Mouse (Mus musculus) neutrophil, adult 5-6 weeks (primary cell): Measurements from ENCODE around the gene Tmem59. TPM values are rescaled to one million over a fixed set of nuclear protein-coding genes. Genes with fewer than 3 reads are reported as not detected.

Experiments used
- ATAC-seq: fragments of 151-379, 151-347 bp; 2 replicates; pipeline ENCODE4 v1.8.0; 2017; ENCODE audit warnings: mild to moderate bottlenecking, moderate TSS enrichment; ENCODE audit not compliant: insufficient number of reproducible peaks, poor library complexity, low FRiP score, severe bottlenecking; ENCODE audit errors: extremely low read depth
- total RNA-seq: library from RNA; stranded (forward); fragments of 200-1000 nt; gene quantifications from 2 replicates; pipeline ENCODE4 v1.2.3, GENCODE M21; 2017

Gene Tmem59
- total RNA-seq = 202 and 210 TPM in 2 replicates

DNA sequence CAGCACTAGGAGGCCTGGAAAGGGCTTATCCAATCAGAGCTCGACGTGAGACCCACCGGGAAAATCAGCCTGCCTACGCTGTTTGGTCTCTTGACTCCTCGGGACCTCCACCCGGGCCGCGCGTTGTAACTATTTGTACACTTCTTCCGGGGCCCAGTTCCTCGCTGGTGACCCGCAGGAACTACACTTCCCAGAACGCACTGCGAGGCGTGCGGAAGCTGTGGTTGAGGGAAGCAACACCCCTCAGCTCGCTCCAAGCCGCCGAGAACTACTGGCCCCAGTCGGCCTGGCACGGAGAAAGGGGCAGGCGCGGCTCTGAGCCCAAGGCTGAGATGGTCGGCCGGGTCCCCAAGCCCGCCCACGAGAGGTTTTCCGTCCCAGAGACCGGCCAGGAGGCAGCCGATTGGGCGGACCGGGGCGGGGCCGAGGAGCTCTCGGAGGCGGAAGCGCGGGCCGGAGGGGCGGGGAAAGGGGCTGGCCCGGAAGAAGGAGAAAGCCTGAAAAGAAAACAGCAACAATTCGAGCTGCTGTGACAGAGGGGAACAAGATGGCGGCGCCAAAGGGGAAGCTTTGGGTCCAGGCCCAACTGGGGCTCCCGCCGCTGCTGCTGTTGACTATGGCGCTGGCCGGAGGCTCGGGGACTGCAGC lies at the start of gene Tmem59:
Gene Tmem59, plus strand, starts transcription at position 218 of the 648 bp plus-strand sequence.
- ATAC-seq = peak; percentile 84

- ATAC-seq = no peak
Measured at GRCm38 (mm10) chr4:107129373-107129772, 48.8 kb upstream of the Tmem59 start.

DNA sequence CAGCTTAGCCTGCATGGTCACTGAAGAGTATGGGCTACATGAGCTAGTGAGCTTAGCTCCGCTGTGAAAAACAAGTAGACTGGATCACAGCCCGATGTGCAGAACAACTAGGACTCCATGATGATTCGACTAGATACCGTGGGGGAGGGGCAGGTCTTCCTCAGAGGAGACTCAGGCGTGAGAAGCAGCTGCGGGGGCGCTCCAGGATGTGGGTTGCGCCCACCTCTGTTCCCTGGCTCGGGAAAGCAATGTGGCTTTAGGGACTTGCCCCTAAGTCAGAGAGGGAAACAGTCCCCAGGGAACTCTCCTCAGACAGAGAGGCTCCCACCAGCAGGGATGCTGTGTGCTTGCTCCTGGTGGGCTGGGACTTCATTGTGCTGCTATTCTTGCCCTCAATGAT lies 47.7 kb upstream of the Tmem59 start:
- ATAC-seq = no peak

DNA sequence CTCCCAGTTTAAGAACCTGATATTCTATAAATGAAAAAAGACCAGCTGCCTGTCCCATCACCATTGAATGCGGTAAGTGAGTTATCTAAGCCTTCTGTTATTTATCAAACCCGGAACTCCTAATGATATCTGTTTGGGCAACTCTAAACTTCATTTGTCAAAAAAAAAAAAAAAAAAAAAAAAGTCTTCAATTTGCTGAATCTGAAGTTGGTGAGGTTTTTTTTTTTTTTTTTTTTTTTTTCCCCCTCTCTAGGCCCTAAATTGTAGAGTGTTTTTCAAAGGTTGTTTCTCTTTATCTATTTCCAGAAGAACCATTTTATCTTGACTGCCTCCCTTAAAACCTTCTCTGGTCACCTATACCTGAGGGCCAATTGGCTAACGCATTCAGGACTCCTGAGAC lies 43.3 kb upstream of the Tmem59 start:
- no peak for ATAC-seq

- ATAC-seq = no peak
Measured at GRCm38 (mm10) chr4:107135663-107136062, 42.5 kb upstream of the Tmem59 start.

DNA sequence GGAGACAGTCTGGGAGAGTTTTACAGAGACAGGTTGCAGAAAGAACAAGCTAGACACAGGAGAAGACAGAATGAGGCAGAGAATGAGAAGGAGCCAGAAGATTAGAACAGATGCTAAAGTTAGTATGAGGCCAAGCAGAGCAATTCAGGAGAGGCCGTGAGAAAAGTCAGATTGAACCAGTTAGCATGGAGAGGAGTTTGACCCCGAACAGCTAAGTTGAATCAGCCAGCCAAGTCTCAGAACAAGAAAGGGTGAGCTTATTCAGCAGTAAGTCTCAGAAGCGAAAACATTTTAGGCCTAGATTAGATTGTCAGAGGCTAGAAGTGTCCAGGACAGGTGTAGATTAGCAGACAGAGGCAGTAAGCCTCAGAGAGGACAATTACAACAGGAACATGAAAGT lies 41.7 kb upstream of the Tmem59 start:
- no peak for ATAC-seq

DNA sequence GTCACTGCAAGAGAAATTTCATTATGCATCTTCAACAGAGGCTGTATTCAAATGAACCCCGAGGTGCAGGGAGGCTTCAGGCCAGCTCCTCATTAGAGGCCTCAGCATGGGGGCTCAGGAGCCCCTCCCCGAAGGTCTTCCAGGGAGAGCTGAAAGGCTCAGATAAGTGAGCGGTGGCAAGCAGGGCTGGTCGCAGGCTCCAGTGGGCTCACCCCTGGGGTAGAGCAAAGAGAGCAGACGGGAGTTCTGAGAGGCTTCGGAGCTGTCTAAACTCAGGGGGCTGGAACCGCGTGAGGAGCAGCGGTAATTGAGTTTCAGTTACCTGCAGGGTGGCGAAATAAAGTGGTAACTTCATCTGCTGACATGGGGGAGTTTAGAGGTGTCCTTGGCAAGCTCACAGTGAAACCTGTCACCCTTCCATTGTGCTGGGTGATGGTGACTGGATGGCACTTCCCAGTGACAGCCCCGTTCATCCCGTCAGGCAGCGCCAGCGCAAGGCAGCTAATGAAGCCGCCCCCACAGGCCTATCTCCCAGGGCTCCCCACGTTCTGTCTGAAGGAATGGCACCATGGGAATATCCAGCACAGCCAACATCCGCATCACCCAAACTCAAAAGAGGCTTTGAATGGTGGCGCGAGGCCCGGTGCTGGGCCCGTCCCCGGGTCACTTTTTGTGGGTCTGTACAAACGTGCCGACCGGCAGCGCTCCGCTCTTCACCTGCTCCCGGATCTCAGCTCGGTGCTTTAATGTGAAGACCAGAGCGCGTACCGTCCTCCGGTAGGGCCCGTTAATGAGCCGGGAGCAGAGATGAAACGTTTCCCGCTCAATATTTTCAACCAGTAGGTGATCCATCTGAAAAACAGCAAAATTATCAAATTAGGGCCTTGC lies 39.0 kb upstream of the Tmem59 start:
- ATAC-seq = no peak

DNA sequence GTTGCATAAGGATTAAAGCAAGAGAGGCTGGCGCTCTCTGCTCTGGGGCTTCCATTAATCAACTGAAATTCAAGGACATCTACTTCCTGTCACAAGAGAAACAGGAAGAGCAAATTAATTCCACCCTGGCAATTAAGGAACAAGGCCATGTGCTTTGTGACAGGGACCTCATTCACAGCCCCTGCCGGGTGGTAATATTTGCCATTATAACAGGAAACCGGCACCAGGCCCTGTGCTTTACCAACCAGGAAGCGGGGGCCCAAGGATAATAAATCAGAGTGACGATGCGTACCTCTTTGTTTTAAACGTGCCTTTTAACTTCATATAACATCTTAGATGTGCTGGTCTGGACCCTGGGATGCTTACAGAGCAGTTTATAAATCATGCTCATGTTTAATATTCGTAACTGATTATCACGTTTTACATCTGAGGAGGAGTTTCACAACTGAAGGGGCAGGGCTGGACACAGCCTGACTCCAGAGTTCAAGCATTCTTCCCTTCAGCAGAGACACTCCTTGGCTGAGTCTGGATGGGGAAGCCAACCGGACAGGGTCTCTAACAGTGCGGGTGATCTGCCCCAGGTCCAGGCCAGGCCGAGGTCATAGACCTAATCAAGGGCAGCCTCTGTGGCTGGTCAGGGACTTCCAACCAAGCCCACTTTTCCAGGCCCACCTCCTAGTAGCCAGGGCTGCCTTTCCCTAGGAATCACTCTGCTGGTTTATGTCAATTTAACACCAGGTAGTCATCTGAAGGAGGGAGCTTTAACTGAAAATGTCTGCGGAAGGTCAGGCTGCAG lies 38.2 kb upstream of the Tmem59 start:
- ATAC-seq = no peak

- ATAC-seq = no peak
Measured at GRCm38 (mm10) chr4:107143511-107143910, 34.7 kb upstream of the Tmem59 start.

GRCm38 (mm10) chr4:107150991-107151390 lies 27.2 kb upstream of the Tmem59 start:
- ATAC-seq = no peak

DNA sequence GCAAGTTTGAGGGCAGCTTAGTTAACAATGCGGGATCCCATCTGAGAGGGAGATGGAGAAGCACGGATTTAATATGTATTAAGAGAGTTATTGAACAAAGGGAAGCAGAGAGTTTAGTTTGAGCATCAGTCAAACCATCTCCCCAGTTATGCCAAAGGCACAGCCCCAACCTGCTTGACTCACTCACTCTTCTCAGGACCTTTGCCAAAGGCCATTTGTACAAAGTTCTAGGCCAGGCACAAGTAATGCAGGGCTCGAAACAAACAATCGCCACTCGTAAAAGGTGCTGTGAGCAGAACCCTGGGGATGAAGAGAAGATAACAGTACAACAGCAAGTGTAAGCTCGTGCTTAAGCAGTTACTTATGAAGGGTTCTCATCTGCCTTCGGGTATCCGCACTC lies 25.6 kb upstream of the Tmem59 start:
- no peak for ATAC-seq

DNA sequence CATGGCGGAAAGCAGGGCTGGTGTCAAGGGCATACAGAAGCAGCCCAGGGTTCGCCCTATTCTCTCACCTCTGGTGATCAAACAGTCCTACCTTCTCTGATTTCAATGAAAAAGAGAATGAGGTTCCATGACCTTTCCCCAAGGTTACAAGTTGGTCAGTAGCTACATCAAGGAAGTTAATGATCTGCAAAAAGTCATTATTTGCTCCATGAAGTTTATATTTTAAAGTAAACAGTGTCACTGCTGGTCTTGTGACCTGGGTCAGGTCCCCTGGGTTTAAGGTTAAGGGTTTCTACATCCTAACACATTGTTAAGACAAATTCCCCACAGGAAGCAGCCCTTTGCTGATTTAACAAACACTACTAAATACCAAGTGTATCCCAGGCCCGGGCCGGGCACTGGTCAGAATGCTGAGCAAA lies 21.2 kb upstream of the Tmem59 start:
- ATAC-seq = no peak

GRCm38 (mm10) chr4:107159166-107159773 lies 18.9 kb upstream of the Tmem59 start:
- no peak for ATAC-seq

- ATAC-seq = no peak
Measured at GRCm38 (mm10) chr4:107160181-107160580, 18.0 kb upstream of the Tmem59 start.

GRCm38 (mm10) chr4:107163341-107163740 lies 14.9 kb upstream of the Tmem59 start:
- no peak for ATAC-seq

DNA sequence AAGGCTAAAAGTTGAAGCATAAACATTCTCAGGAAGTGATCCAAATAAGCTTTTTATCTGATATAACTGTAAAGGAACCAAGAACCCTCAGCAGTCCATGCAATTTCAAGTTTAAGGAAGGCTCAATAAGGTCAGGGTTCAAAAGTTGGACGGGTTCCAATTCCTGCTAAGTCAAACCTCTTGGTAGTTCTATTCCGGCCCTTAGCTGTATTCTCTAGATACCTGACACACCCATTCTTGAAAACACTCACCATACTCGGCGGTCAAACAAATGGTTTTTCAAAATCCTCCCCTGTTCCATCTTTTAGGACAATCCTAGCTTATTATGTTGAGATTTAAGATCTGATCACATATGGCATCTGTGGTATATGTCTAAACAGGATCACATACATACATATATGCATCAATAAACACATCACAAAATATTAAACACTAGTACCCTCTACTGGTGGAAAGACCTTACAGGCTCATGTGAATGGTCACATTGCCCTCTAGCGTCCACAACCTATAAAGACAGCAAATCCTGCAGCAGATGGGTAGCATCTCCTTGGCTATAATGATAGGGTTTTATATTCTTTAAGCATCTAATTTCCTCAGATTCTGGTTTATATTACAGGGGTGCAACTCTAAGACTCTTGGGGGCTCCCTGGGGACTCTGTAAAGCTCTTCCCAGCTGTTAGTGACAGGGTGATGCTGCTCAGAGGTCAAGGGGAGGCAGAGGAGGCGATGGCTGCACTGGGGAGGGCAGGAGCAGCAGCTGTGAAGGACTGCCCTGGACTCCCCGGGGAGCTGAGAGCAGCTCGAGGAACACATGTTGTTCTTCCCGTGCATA lies 14.2 kb upstream of the Tmem59 start:
- peak; percentile 88 for ATAC-seq

DNA sequence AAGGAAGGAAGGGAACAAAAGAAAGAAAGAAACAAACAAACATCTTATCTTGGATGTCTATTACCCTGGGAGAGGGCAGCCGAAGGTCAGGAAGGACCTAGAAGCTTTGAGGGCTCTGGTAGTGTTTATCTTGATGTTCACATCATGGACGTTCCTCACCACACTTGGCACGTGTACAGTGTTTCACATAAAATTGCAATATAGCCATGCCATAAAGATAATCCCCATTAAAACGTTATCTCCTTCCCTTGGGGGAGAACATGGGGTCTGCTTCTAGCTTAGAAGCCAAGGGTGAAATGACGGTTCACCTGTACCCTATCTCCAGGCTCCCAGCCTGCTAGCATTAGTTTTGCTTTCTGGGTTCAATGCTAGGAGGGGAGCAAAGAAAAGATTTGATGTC lies 11.5 kb upstream of the Tmem59 start:
- ATAC-seq = no peak

DNA sequence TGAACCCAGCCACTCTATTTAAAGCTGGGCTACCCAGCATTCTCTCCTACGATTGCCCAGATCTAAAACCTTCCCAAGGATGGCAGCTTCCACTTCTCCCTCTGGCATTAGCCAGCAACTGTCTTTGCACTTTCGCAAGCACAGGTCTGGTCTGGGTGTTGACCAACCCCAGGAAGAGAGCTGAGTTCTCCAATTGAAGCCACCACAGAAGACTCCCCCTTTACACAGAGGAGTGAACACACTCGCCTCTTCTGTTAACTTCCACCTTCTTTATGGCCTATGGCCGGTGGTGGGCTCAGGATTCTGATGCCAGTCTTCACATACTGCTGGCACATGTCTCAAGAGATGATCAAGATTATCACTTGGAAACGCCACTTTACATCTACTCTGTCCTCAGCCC lies 10.4 kb upstream of the Tmem59 start:
- peak; percentile 46; the same call in 1 of the 2 replicates for ATAC-seq
